Mouse (Mus musculus) 3134 (cell line): Measurements from ENCODE around the gene Slc19a3.

ENCODE experiments used
- DNase-seq: peaks from one replicate; pipeline ENCODE4 v3.0.0-alpha.2; 2011; ENCODE audit warnings: low spot score; ENCODE audit not compliant: insufficient read length; ENCODE audit errors: extremely low read depth

Gene Slc19a3

GRCm38 (mm10) chr1:83038109-83038672 lies at the start of gene Slc19a3:
Slc19a3 (minus strand) TSS chr1:83038448.
- DNase-seq = no peak

- DNase-seq = no peak
Observed at GRCm38 (mm10) chr1:83084790-83085189, 46.5 kb upstream of the Slc19a3 start.

- DNase-seq = no peak
Observed at GRCm38 (mm10) chr1:83077016-83077415, 38.8 kb upstream of the Slc19a3 start.

GRCm38 (mm10) chr1:83076190-83076917 lies 38.1 kb upstream of the Slc19a3 start:
- DNase-seq = no peak

- DNase-seq = no peak
Observed at GRCm38 (mm10) chr1:83075526-83076189, 37.4 kb upstream of the Slc19a3 start.

GRCm38 (mm10) chr1:83067205-83067604 lies 29.0 kb upstream of the Slc19a3 start:
- no peak for DNase-seq

- no peak for DNase-seq
Observed at GRCm38 (mm10) chr1:83066577-83066976, 28.3 kb upstream of the Slc19a3 start.

- DNase-seq = no peak
Observed at GRCm38 (mm10) chr1:83064851-83065250, 26.6 kb upstream of the Slc19a3 start.

- DNase-seq = no peak
Observed at GRCm38 (mm10) chr1:83060643-83061042, 22.4 kb upstream of the Slc19a3 start, which contains the start of gene Krtap28-13. Krtap28-13 (plus strand) TSS chr1:83060930.

- no peak for DNase-seq
Observed at GRCm38 (mm10) chr1:83059278-83059677, 21.0 kb upstream of the Slc19a3 start, which contains the start of gene A030005K14Rik. A030005K14Rik (minus strand) TSS chr1:83059378.

- DNase-seq = no peak
Observed at GRCm38 (mm10) chr1:83058481-83058880, 20.2 kb upstream of the Slc19a3 start.

- DNase-seq = no peak
Observed at GRCm38 (mm10) chr1:83044882-83045427, 6.7 kb upstream of the Slc19a3 start, which contains the start of gene Gm47969. Gm47969 (plus strand) TSS chr1:83044932.

GRCm38 (mm10) chr1:83042380-83042779 lies 4.1 kb upstream of the Slc19a3 start, which contains the start of gene Krtap28-10:
Krtap28-10 (minus strand) TSS chr1:83042480.
- DNase-seq = no peak

- no peak for DNase-seq
Observed at GRCm38 (mm10) chr1:83039080-83039479, 832 bp upstream of the Slc19a3 start.

- DNase-seq = no peak
Observed at GRCm38 (mm10) chr1:83036892-83037667, 1.2 kb downstream of the Slc19a3 start.

- no peak for DNase-seq
Observed at GRCm38 (mm10) chr1:83034509-83034908, 3.7 kb downstream of the Slc19a3 start.

GRCm38 (mm10) chr1:83032508-83032907 lies 5.7 kb downstream of the Slc19a3 start:
- DNase-seq = no peak

- DNase-seq = no peak
Observed at GRCm38 (mm10) chr1:83031950-83032349, 6.3 kb downstream of the Slc19a3 start.

GRCm38 (mm10) chr1:83016556-83016955 lies 21.7 kb downstream of the Slc19a3 start:
- no peak for DNase-seq

- no peak for DNase-seq
Observed at GRCm38 (mm10) chr1:83015329-83015879, 22.8 kb downstream of the Slc19a3 start.
